46 mouse cellular contexts compared by ENCODE assay signal in the genomic region with DNA sequence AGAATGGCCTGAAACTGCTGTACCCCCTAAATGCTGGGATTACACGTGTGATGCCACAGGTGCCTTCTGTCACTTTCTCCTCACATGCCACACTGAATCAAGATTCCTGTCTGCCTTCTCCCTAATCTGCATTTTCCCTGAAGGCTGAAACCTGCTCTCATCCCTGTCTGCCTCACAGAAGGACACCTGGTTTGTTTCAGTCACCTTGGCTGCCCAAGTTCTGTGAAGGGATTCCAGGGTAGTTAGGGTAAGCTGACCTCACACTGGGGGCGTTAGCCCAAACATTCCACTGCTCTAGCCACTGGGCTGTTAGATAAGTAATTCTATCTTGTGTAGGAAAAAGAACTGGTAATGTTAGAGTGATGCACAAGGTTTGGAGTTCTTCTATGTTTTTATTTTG. TPM values are rescaled to one million over a fixed set of nuclear protein-coding genes. Genes with fewer than 3 reads are reported as not detected.
"Had no signal": no experiment of that assay in that cellular context is flagged by ENCODE, and none has a peak within 500 bp of the region (broad histone marks: within the 10 kb centered on the region; RNA-seq: fewer than 3 reads in every experiment).

A gene (plus strand): TSS at position 301 of the 400 bp plus-strand sequence.

- DNase-seq: left cerebral cortex, postnatal 4 days; liver; liver, embryonic 13.5 days; liver, postnatal 0 days; lung, adult 18-20 months; lung, adult 2 months; lung, embryonic 14.5 days; lung, postnatal 10 days; lung, postnatal 14 days; lung, postnatal 36 days; lung, postnatal 4 days; midbrain, embryonic 14.5 days had no signal

- H3K27me3 ChIP-seq: limb, embryonic 12.5 days; limb, embryonic 13.5 days; limb, embryonic 15.5 days; liver, embryonic 12.5 days; liver, embryonic 13.5 days; liver, embryonic 15.5 days; lung, embryonic 15.5 days; megakaryocyte, embryonic 14.5 days; midbrain, embryonic 12.5 days; midbrain, embryonic 13.5 days; midbrain, embryonic 15.5 days had no signal

- H3K36me3 ChIP-seq: limb, embryonic 10.5 days; limb, embryonic 12.5 days; limb, embryonic 13.5 days; limb, embryonic 15.5 days; liver, embryonic 12.5 days; liver, embryonic 13.5 days; liver, embryonic 15.5 days; lung, embryonic 15.5 days; midbrain, embryonic 10.5 days; midbrain, embryonic 12.5 days; midbrain, embryonic 13.5 days; midbrain, embryonic 15.5 days had no signal

- H3K27ac ChIP-seq: limb, embryonic 10.5 days; limb, embryonic 12.5 days; limb, embryonic 13.5 days; limb, embryonic 15.5 days; liver, embryonic 12.5 days; liver, embryonic 13.5 days; liver, embryonic 14.5 days; liver, embryonic 15.5 days; lung, embryonic 15.5 days; macrophage; midbrain, embryonic 10.5 days; midbrain, embryonic 12.5 days; midbrain, embryonic 13.5 days; midbrain, embryonic 15.5 days had no signal

- H3K4me1 ChIP-seq: limb, embryonic 10.5 days; limb, embryonic 12.5 days; limb, embryonic 13.5 days; limb, embryonic 15.5 days; liver, embryonic 12.5 days; liver, embryonic 13.5 days; liver, embryonic 15.5 days; lung, embryonic 15.5 days; megakaryocyte, embryonic 14.5 days; midbrain, embryonic 10.5 days; midbrain, embryonic 12.5 days; midbrain, embryonic 13.5 days; midbrain, embryonic 15.5 days had no signal

- H3K4me3 ChIP-seq: limb, embryonic 10.5 days; limb, embryonic 12.5 days; limb, embryonic 13.5 days; limb, embryonic 15.5 days; liver, embryonic 12.5 days; liver, embryonic 13.5 days; liver, embryonic 15.5 days; lung, embryonic 15.5 days; megakaryocyte, embryonic 14.5 days; midbrain, embryonic 10.5 days; midbrain, embryonic 12.5 days; midbrain, embryonic 13.5 days; midbrain, embryonic 15.5 days; myocyte had no signal

RNA-seq across cellular contexts. Expression of the gene that starts here (rescaled TPM):
- total RNA-seq: left cerebral cortex, adult 8-10 months; left cerebral cortex, postnatal 10 days; left cerebral cortex, postnatal 14 days; left cerebral cortex, postnatal 25 days; left cerebral cortex, postnatal 36 days; left cerebral cortex, postnatal 4 days; liver, adult 2 months; megakaryocyte progenitor cell, adult 5-6 weeks; megakaryocyte, adult 5-6 weeks; megakaryocyte-erythroid progenitor cell, adult 5-6 weeks; midbrain, postnatal 0 days; monocyte, adult 5-6 weeks had no signal
- polyA plus RNA-seq: limb, embryonic 10.5 days; limb, embryonic 11.5 days; limb, embryonic 12.5 days; limb, embryonic 13.5 days; limb, embryonic 14.5 days; limb, embryonic 15.5 days; liver, adult 2 months; liver, embryonic 11.5 days; liver, embryonic 12.5 days; liver, embryonic 13.5 days; liver, embryonic 14.5 days; liver, embryonic 15.5 days; liver, embryonic 16.5 days; liver, postnatal 0 days; lung, adult 2 months; lung, embryonic 14.5 days; lung, embryonic 15.5 days; lung, embryonic 16.5 days; lung, postnatal 0 days; macrophage; midbrain, embryonic 10.5 days; midbrain, embryonic 11.5 days; midbrain, embryonic 12.5 days; midbrain, embryonic 13.5 days; midbrain, embryonic 14.5 days; midbrain, embryonic 15.5 days; midbrain, embryonic 16.5 days; midbrain, postnatal 0 days; myocyte had no signal
